Mouse (Mus musculus): ENCODE data around the gene Prss48. TPM values are rescaled to one million over a fixed set of nuclear protein-coding genes. Genes with fewer than 3 reads are reported as not detected.

Prss48 gene
- total RNA-seq (2022) = not detected

- DNase-seq = no peak
These were observed at the start of gene Prss48 for GRCm38 (mm10) chr3:86002423-86002822. Gene Prss48 (minus strand): TSS chr3:86002491.

DNA sequence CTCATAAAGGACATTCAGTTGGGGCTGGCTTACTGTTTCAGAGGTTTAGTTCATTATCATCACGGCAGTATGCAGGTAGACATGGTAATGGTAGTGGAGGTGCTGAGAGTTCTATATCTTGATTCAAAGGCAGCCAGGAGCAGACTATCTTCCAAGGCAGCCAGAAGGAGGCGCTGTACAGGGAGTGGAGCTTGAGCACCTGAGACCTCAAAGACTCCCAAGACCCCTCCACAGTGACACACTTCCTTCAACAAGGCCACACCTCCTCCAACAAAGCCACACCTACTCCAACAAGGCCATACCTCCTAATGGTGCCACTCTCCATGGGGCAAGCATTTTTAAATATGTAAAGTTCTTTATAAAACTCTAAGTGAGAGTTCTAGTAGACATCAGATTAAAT is 46.8 kb upstream of the Prss48 start:
- no peak for DNase-seq

GRCm38 (mm10) chr3:86047686-86048408 is 45.6 kb upstream of the Prss48 start:
- no peak for DNase-seq

DNA sequence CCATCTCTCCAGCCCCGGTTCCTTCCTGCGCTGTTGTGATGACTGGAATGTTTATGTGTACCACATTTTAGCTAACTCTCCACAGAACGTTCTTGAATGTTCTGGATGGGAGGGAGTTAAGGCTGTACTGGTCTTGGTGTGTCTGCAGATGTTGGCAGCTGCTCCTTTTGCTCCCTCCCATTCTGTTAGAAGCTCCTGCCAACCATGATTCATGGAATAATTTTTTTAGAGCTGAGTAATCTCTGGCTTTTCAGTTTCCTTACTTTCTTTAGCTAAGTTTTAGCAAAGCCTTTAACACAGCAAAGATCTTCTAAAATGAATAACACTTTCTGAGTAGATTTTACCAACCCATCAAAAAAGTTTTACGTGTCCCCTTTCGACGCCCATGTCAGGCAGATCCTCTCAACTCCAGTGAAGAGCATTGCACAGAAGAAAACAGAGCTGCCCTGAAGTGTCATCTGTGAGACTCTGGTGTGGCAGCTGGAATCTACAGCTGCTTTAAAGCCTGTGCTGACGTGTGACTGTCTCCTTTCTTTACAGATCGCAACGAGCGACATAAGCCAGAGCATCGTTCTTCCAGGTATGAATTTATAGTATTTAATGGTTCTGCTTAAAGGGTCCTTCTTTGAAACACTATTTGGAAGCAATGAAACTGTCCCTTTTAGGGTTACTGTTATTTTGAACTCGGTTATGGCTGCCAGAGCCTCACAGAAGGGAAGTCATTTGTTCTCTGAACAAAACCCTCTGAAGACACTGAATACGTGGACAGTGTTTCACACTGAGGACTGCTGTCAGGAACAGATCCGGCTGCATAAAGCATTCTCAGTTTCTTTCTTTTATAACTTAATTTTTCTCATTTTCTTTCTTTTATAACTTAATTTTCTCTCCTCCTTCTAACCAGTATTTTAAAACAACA is 38.3 kb upstream of the Prss48 start:
- DNase-seq = peak; percentile 14

DNA sequence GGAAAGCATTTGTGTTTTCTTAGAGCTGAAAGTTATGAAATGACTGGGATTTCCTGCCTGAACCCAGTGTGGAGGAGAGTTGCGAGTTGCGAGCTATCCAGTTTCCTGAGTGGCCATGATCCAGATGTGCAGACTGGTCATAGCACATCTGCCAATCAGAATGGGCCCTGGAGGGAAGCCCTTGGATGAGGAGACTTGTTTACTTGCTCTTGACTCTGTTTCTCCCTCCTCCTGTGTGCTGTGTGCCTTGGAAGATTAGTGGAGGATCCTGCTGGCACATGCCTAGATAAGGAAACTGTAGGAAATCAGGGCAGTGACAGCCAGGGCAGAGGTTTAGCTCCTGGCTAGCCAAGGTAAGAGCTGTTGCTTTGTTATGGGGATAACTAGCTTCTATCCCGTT is 36.4 kb upstream of the Prss48 start:
- no peak for DNase-seq

GRCm38 (mm10) chr3:86037926-86038484 is 35.7 kb upstream of the Prss48 start:
- no peak for DNase-seq

DNA sequence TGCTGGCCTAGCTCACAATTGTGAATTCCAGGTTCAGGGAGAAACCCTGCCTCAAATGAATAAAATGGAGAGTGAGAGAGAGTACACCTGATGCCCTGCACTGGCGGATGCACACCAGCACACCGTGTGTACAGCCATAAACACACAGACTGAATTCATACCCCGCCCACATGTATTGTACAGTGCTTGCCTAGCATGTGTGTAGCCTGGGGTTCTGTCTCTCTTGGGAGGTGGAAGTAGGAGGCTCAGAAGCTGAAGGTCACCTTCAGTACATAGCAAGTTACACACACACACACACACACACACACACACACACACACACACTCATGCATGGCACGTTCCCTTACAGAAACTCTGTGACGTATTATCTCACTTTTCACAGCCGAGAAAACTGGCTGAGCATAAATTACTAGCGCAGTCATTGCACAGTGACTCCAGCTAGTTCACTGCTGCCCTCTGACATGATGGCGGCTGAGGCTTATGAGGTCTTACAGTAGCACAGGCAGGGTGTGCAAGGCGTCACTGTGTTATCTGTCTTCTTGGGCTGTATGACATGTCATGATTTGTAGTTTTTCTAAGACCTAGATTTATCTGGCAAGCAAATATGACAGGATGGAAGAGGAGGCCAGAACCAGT is 31.3 kb upstream of the Prss48 start:
- no peak for DNase-seq

GRCm38 (mm10) chr3:86030566-86030965 is 28.3 kb upstream of the Prss48 start:
- no peak for DNase-seq

DNA sequence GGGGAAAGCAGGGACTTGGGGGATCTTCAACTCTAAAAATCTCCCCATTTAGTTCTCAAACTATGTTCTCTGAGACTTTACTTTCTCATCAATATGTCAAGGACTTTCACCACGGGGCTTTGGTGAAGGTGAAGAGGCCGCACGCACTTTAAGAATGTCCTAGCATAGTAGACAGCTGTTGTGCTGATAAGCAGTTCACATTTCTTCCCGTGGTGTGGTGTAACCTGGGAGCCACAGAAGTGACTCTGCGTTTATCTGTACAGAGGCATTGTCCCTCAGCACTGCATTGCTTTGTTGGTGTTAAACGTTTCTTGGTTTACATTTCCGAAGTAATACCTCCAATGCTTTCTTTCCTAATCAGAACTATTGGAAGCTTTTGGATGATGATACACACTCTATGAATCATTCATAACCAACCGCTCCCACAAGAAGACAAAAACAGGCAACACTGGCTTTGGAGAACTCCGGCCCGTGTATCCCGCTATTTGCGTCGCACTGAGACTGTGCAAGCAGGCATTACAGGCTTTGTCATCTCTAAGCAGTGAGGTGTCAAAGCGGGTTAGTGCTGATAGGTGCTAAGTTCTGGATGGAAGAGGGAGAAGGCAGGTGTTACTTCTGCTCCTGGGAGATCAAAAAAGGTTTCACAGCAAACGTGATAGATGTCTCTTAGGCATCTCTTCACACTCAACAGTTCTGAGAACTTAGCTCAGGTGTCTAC is 26.5 kb upstream of the Prss48 start:
- DNase-seq = no peak

DNA sequence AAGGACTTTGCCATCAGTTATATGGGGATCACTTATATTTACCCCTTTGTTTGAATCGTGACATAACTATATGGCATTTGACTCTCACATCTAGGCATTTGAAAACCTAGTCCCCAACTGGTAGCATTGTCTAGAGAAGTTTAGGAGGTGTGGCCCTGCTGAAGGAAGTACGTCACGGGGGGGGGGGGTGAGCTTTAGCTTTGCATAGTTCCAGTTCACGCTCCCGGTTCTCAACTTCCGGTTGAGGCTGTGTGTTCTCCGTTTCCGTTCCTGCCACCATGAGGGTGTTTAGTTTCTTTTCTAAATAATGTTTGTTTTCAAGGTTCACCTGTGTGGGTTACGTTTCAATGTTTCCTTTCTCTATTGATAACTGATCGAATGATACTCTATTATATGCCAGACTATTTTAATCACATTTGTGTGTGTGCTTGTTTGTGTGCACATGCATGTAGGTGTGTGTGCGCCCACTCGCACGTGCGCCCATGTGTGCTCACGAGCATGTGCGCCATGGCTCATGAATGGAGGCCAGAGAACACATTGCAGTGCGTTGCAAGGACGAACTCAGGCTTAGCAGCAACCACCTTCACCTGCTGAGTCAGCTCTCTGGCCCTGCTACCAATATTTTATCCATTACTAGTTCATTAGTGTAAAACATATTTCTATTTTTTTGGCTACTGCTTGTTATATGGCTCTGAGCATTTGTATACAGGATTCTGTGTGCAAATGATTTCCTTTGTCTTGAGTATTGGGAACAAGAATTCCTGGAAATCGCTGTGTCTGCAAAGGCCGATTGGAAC is 23.2 kb upstream of the Prss48 start:
- no peak for DNase-seq

DNA sequence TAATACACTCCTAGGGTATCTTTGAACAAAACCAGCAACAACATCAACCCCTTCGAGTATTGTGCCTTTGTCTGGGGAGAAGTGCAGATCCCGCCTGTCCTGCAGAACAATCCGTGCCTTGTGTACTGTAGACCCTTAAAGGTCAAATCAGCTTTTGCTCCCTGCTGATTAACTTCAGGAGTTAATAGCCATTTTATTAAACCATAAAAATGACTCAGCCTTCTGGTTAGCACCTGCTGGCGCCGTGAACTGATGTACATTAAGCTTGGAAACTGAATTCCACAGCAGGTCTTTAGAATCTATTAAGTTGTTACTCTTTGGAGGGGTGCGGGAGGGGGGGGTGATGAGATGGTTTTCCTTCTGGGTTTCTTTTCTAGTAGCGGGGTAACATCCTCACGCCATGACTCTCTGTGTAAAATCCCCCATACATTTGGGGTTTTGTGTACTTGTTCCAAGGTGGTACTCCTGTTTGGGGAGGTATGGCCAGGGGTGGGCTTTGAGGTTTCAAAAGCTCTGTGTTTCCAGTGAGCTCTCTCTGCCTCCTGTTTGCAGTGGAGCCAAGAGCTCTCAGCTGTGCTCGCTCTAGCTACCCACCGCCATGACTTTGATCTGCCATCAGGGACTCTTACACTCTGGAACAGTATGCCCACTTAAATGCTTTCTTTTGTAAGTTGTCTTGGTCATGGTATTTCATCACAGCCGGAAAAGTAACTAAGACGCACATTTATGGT is 21.9 kb upstream of the Prss48 start:
- no peak for DNase-seq

DNA sequence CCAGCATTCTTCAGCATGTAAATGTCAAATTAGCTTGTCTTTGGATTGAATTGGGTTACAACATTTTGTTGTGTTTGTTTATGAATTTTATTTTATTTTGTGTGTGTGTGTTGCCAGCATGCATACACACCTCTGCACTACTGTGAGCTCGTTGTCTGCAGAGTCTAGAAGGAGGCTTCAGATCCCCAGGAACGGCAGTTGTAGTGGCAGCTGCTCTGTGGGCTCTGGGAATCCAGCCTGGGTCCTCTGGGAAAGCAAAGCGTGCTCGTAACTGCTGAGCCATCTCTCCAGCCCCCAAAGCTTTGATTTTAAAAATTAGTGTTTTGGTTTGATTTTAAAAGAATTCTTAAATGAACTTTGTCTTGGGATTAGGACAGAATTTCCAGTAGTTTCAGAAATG is 19.4 kb upstream of the Prss48 start:
- no peak for DNase-seq

DNA sequence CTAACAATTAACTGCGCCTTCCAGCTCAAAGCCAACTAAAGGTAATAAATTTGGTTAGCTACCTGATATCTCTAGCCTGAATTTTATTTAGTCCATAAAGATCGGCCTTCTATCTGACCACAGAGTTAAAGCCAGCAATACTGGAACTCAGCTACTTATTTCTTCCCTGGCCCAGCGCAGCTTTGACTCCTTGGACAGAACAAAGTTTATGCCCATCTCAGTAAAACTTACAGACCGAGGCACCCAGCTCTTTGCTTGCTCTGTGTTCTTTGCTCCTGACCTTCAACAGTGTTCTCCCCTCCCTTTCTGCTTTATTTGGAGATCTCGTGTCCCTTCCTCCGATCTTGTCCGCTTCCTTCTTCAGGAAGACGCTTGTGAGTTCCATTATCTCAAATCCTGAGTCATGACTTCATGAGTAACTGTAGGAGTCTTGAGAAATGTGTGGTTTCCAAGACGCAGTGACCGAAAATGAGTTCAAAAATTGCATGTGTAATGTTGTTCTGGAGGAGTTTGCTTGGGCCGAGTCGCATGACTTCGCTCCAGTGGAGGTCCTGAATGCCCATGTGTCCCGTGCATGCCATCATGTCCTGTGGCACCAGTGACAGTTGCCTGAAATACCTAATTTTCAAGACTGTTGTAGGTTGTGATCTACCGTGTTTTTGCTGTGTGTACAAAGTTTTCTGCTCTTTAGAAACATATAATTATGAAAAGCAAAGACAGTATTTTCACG is 18.8 kb upstream of the Prss48 start:
- DNase-seq = no peak

DNA sequence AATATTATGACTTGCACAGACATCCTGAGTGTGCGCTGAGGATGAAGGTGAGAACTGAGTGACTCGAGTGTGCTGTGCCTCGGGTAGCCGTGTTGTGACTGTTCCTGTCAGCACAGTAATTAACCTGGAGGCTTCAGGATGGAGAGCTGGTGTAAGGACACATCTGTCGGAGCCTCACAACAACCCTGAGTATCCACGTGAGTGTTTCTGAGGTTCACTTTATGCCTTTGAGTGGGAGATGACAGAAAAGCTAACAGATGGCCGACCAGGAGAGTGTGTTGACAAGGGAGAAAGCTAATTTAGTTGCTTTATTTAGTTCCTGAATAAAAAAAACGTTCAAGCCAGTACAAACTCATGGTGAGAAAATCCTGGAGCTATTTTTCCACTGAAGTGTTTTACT is 15.2 kb upstream of the Prss48 start:
- no peak for DNase-seq

GRCm38 (mm10) chr3:86016965-86017364 is 14.7 kb upstream of the Prss48 start:
- DNase-seq = no peak

DNA sequence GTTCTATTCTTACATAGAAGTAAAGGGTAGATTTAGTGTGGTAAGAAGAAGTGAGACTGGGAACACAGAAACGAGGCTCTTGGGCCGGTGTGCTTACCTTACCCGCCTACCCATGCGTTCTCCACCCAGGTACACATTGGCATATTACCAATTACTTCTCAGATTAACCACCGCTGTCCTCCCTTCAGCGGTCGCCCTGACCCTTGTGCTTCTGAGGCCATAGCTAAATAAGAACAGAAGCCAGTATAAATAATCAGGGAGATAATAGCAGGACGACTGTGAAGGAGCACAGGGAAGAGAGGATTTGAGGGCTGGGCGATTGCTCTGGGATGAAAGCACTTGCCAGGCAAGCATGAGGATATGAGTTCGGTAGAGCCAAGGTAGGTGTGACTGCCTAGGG is 11.5 kb upstream of the Prss48 start:
- no peak for DNase-seq

DNA sequence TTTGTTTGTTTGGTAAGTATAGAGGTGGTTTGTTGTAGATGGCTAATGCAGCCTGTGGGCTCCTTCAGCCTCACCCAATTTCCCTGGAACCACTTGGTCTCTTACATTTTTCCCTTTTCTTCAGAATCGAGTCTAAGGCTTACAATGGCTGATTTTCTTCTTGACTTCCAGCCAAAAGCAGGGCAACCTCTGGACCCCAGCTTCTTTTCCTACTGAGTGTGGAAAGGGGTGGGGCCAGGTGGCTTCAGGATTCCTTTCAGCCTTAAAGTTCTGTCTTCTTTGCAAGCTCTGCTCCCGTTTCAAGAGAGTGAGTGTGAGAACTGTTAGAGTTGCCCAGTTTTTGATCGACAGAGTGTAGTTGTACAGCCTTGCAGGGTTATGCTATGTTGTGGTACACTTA is 9.5 kb upstream of the Prss48 start:
- no peak for DNase-seq

GRCm38 (mm10) chr3:86011373-86011772 is 9.1 kb upstream of the Prss48 start:
- DNase-seq = no peak

DNA sequence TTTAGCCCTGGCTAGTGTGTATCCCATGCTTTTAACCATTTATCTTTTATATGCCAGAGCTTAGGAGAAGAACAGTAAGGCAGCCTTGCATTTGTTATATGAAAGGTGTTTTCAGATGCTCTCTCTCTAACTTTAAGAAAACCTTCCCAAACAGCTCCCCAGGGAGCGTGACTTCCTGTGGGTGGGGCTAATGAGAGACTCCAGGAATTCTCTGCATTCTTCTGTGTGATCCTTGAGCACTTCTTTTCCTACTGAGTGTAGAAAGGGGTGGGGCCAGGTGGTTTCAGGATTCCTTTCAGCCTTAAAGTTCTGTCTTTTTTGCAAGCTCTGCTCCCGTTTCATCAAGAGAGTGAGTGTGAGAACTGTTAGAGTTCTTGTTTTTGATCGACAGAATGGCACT is 8.3 kb upstream of the Prss48 start:
- no peak for DNase-seq

GRCm38 (mm10) chr3:86004751-86005150 is 2.5 kb upstream of the Prss48 start:
- no peak for DNase-seq

Data from adrenal gland, adult 8-10 months (tissue).